Mouse (Mus musculus) testis, adult 2 months (tissue): ENCODE measurements at regions not wholly inside any gene's neighbourhood (a gene's known extent, or its start where the extent isn't known, plus 50 kb on each side); places are given as distances from the start of the nearest gene placed in this dataset.
A peak's percentile ranks its signal among the peaks of the same experiment; 100 is the strongest.

Experiments used
- CTCF ChIP-seq: fragments of 200-500 bp; IDR thresholded peaks from 2 replicates; pipeline ENCODE4 v1.5.1; 2012; ENCODE audit warnings: low read depth, mild to moderate bottlenecking, inconsistent platforms, low read length, moderate library complexity; ENCODE audit not compliant: control insufficient read depth, insufficient read depth, insufficient replicate concordance
- POLR2A ChIP-seq: fragments of 200-500 bp; IDR thresholded peaks from 2 replicates; pipeline ENCODE4 v1.6.1; 2012; ENCODE audit warnings: low read depth, mild to moderate bottlenecking, inconsistent platforms, low read length, moderate library complexity; ENCODE audit not compliant: control insufficient read depth

DNA sequence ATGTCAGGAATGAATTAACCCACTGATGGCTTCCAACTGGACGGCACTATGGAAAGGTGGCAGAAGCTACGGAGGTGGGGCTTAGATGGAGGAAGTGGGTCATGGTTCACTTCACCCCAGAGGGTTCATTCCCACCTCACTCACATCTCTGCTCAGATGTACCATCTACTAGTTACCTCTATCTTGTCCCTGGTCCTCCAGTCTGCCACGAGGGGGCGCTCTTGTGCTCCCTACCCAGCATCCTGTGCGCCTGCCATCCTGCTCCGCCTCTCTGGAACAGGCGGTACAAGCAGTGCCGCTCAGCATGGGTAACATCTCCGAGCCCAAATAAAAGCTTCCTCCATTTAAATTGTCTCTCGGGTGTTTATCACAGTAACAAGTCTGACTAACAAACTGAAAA is 148.3 kb downstream of the Zfp36l2 start:
- peak; percentile 99 for TF ChIP-seq CTCF
- TF ChIP-seq POLR2A, result 0 out of 2 replicates have a peak, but pooled peaks have one; percentile 19
